ENCODE assay signal across 8 mouse cellular contexts in genomic region chr5:74388849-74389248, GRCm38 (mm10).
DNase-seq lines count a peak whose midpoint lies in the region; ATAC-seq and TF ChIP-seq lines count a peak whose summit lies in the region.
"Had no signal": no experiment of that assay in that cellular context is flagged by ENCODE, and none has a peak within 500 bp of the region (broad histone marks: within the 10 kb centered on the region; RNA-seq: fewer than 3 reads in every experiment).

No protein-coding gene starts in this region.

- H3K36me3 ChIP-seq in kidney, adult 2 months (ENCODE audit: control insufficient read depth, insufficient read depth, low read length) = no peaks in the 10 kb centered on the region
- no peaks in the 10 kb centered on the region for H3K36me3 ChIP-seq in heart, embryonic 11.5 days (ENCODE audit: control insufficient read depth, insufficient read depth, low read length)
- no peaks in the 10 kb centered on the region for H3K36me3 ChIP-seq in limb, embryonic 15.5 days
- H3K36me3 ChIP-seq: hindbrain, embryonic 10.5 days had no signal

- H3K27ac ChIP-seq in kidney, adult 2 months (ENCODE audit: insufficient read depth, low read depth, low read length) = no peak overlapping the region
- peak overlapping the region; percentile 76; the same call in 1 of the 2 replicates for H3K27ac ChIP-seq in heart, embryonic 11.5 days (ENCODE audit: low read depth, low read length)
- H3K27ac ChIP-seq in limb, embryonic 15.5 days = peak overlapping the region; percentile 86
- H3K27ac ChIP-seq: hindbrain, embryonic 10.5 days had no signal

- H3K4me3 ChIP-seq in kidney, adult 2 months (ENCODE audit: insufficient read depth, low read depth, low read length) = no peak overlapping the region
- no peak overlapping the region for H3K4me3 ChIP-seq in heart, embryonic 11.5 days (ENCODE audit: low read depth, low read length)
- H3K4me3 ChIP-seq in limb, embryonic 15.5 days = no peak overlapping the region
- H3K4me3 ChIP-seq: hindbrain, embryonic 10.5 days had no signal

- WGBS in kidney, adult 2 months = 51% methylated on average over 2 of the region's 2 CpGs
- 77% methylated on average over 2 of the region's 2 CpGs for WGBS in heart, embryonic 11.5 days (ENCODE audit: insufficient replicate concordance)
- WGBS in limb, embryonic 15.5 days = 25% methylated on average over 2 of the region's 2 CpGs

- no peak overlapping the region for H3K9ac ChIP-seq in heart, embryonic 11.5 days (ENCODE audit: low read depth, low read length)
- H3K9ac ChIP-seq in limb, embryonic 15.5 days = no peak overlapping the region

- H3K4me1 ChIP-seq in kidney, adult 2 months (ENCODE audit: control insufficient read depth, insufficient read depth, low read length) = peaks cover 3% of the 10 kb centered on the region; the same call in 1 of the 2 replicates
- H3K4me1 ChIP-seq in heart, embryonic 11.5 days (ENCODE audit: control insufficient read depth, insufficient read depth, low read length) = peaks cover 13% of the 10 kb centered on the region
- H3K4me1 ChIP-seq in limb, embryonic 15.5 days = peaks cover 44% of the 10 kb centered on the region
- H3K4me1 ChIP-seq: hindbrain, embryonic 10.5 days had no signal

- no peak for TF ChIP-seq CTCF in kidney, adult 2 months (conservative IDR thresholded peaks at IDR 0.05; ENCODE audit: insufficient read depth, insufficient read length, low read depth, low read length)

- TF ChIP-seq POLR2A in kidney, adult 2 months (IDR thresholded peaks at IDR 0.05; ENCODE audit: low read depth, low read length) = no peak

- ATAC-seq in heart, embryonic 11.5 days (replicated peaks; ENCODE audit: insufficient number of reproducible peaks, low FRiP score, low TSS enrichment) = no peak
- no peak; the same call in 1 of the 2 replicates for ATAC-seq in limb, embryonic 15.5 days (ENCODE audit: insufficient number of reproducible peaks, low FRiP score, low TSS enrichment, low read depth)

- no peak overlapping the region for H3K4me2 ChIP-seq in heart, embryonic 11.5 days
- H3K4me2 ChIP-seq in limb, embryonic 15.5 days = no peak overlapping the region

- peak; percentile 16 for DNase-seq in kidney, adult 2 months
- DNase-seq in kidney, adult 9 months = no peak
- DNase-seq in right cerebral cortex, postnatal 10 days (ENCODE audit: low spot score in 2 of 2) = peak; percentile 39 to 58
- no peak for DNase-seq in right cerebral cortex, adult 18-20 months
- no peak for DNase-seq in embryo, embryonic 9.5 days (ENCODE audit: extremely low spot score)

- no peaks in the 10 kb centered on the region for H3K9me3 ChIP-seq in heart, embryonic 11.5 days (replicated peaks; ENCODE audit: control insufficient read depth, low read length)
- no peaks in the 10 kb centered on the region for H3K9me3 ChIP-seq in limb, embryonic 15.5 days
- H3K9me3 ChIP-seq: hindbrain, embryonic 10.5 days had no signal

- no peaks in the 10 kb centered on the region for H3K27me3 ChIP-seq in kidney, adult 2 months (replicated peaks; ENCODE audit: control insufficient read depth, insufficient read depth, low read length)
- H3K27me3 ChIP-seq in heart, embryonic 11.5 days (ENCODE audit: control insufficient read depth, insufficient read depth, low read length) = no peaks in the 10 kb centered on the region
- H3K27me3 ChIP-seq in limb, embryonic 15.5 days = no peaks in the 10 kb centered on the region

Comparison
In these comparisons a context has a peak if more than half of its experiments do, and no peak if none do; other contexts are left out.
1. DNase-seq: peak in kidney, adult 2 months (single experiment) and right cerebral cortex, postnatal 10 days (2 of 2); none in kidney, adult 9 months (single experiment), right cerebral cortex, adult 18-20 months (single experiment) and embryo, embryonic 9.5 days (single experiment).